Mouse (Mus musculus) testis, postnatal 14 days (tissue): ENCODE data around the gene Vps11.
"Not testable (repeated sequence)": the region's sequence is repeated elsewhere in the genome, so short reads cannot be mapped to it uniquely, and the experiment has no call there.

Experiments used
- DNase-seq: peaks from one replicate; pipeline ENCODE4 v3.0.0; 2021; ENCODE audit warnings: low spot score

The Vps11 gene

GRCm38 (mm10) chr9:44376141-44376540, 14.7 kb upstream of the Vps11 start:
- DNase-seq: no peak

- no peak for DNase-seq
Measured at GRCm38 (mm10) chr9:44373386-44373785, 11.9 kb upstream of the Vps11 start.

GRCm38 (mm10) chr9:44364480-44364879, 3.0 kb upstream of the Vps11 start:
- no peak for DNase-seq

GRCm38 (mm10) chr9:44361931-44362330, 461 bp upstream of the Vps11 start:
- DNase-seq: not testable (repeated sequence)

GRCm38 (mm10) chr9:44357207-44357606, 4.3 kb downstream of the Vps11 start:
- no peak for DNase-seq

- DNase-seq: no peak
Measured at GRCm38 (mm10) chr9:44353142-44353541, 8.3 kb downstream of the Vps11 start.

- DNase-seq: no peak
Measured at GRCm38 (mm10) chr9:44352337-44352736, 9.1 kb downstream of the Vps11 start.

GRCm38 (mm10) chr9:44351396-44351795, 10.1 kb downstream of the Vps11 start:
- no peak for DNase-seq

GRCm38 (mm10) chr9:44348546-44348945, 12.9 kb downstream of the Vps11 start:
- DNase-seq: no peak

- DNase-seq: no peak
Measured at GRCm38 (mm10) chr9:44347621-44348020, 13.8 kb downstream of the Vps11 start.

- no peak for DNase-seq
Measured at GRCm38 (mm10) chr9:44347166-44347565, 14.3 kb downstream of the Vps11 start.

- DNase-seq: peak; percentile 55
Measured at GRCm38 (mm10) chr9:44345570-44346433, 15.7 kb downstream of the Vps11 start.

GRCm38 (mm10) chr9:44343781-44344421, 17.6 kb downstream of the Vps11 start, which contains the start of gene Hmbs:
TSS of gene Hmbs (minus strand) at chr9:44344228.
- DNase-seq: peak; percentile 89

- DNase-seq: no peak
Measured at GRCm38 (mm10) chr9:44343290-44343689, 18.2 kb downstream of the Vps11 start.

- DNase-seq: no peak
Measured at GRCm38 (mm10) chr9:44342605-44343004, 18.9 kb downstream of the Vps11 start.

- no peak for DNase-seq
Measured at GRCm38 (mm10) chr9:44342173-44342572, 19.3 kb downstream of the Vps11 start.

- DNase-seq: no peak
Measured at GRCm38 (mm10) chr9:44341487-44341886, 20.0 kb downstream of the Vps11 start.

- no peak for DNase-seq
Measured at GRCm38 (mm10) chr9:44338574-44338973, 22.9 kb downstream of the Vps11 start.

- DNase-seq: no peak
Measured at GRCm38 (mm10) chr9:44337436-44338169, 23.9 kb downstream of the Vps11 start.

GRCm38 (mm10) chr9:44336964-44337363, 24.5 kb downstream of the Vps11 start:
- DNase-seq: no peak

GRCm38 (mm10) chr9:44336513-44336912, 25.0 kb downstream of the Vps11 start:
- DNase-seq: not testable (repeated sequence)

GRCm38 (mm10) chr9:44336093-44336406, 25.4 kb downstream of the Vps11 start:
- no peak for DNase-seq
